Mouse (Mus musculus): ENCODE data around the gene Ephb1.

Ephb1 gene

GRCm38 (mm10) chr9:101877109-101877987 lies 477.1 kb downstream of the Ephb1 start:
- no peak for DNase-seq

- no peak for DNase-seq
These were observed 479.2 kb downstream of the Ephb1 start for GRCm38 (mm10) chr9:101875306-101875705.

All from thymus, postnatal 36 days (tissue).